ENCODE assay signal across 8 mouse cellular contexts in genomic region chr11:5065056-5065821, GRCm38 (mm10). TPM values are rescaled to one million over a fixed set of nuclear protein-coding genes. Genes with fewer than 3 reads are reported as not detected.
DNase-seq lines count a peak whose midpoint lies in the region; ATAC-seq lines count a peak whose summit lies in the region.

Gene Gas2l1 (minus strand): TSS chr11:5065327.

- peak; percentile 85 for ATAC-seq in intestine, embryonic 16.5 days
- peak; percentile 69 for ATAC-seq in limb, embryonic 12.5 days (ENCODE audit: insufficient number of reproducible peaks, insufficient read depth, low FRiP score, low TSS enrichment, low read depth)
- ATAC-seq in midbrain, embryonic 14.5 days (ENCODE audit: low FRiP score, low TSS enrichment), result peak; percentile 86

- H3K27me3 ChIP-seq in intestine, embryonic 16.5 days (replicated peaks; ENCODE audit: control insufficient read depth, insufficient read depth, low read length), result peaks cover 13% of the 10 kb centered on the region; the same call in 1 of the 2 replicates
- H3K27me3 ChIP-seq in limb, embryonic 12.5 days, result peaks cover 46% of the 10 kb centered on the region
- peaks cover 45% of the 10 kb centered on the region for H3K27me3 ChIP-seq in midbrain, embryonic 14.5 days (ENCODE audit: control insufficient read depth, insufficient read depth, low read length)

- H3K9ac ChIP-seq in intestine, embryonic 16.5 days (ENCODE audit: low read depth, low read length), result peak within 1 kb of the TSS; percentile 85
- peak within 1 kb of the TSS; percentile 75 for H3K9ac ChIP-seq in limb, embryonic 12.5 days (replicated peaks)
- peak within 1 kb of the TSS; percentile 69 for H3K9ac ChIP-seq in midbrain, embryonic 14.5 days (replicated peaks; ENCODE audit: low read length)

- H3K4me1 ChIP-seq in intestine, embryonic 16.5 days (ENCODE audit: control insufficient read depth, insufficient read depth, low read length), result peaks cover 34% of the 10 kb centered on the region
- peaks cover 41% of the 10 kb centered on the region for H3K4me1 ChIP-seq in limb, embryonic 12.5 days (replicated peaks)
- peaks cover 36% of the 10 kb centered on the region for H3K4me1 ChIP-seq in midbrain, embryonic 14.5 days (ENCODE audit: control insufficient read depth, insufficient read depth, low read length)

- peaks cover 8% of the 10 kb centered on the region for H3K36me3 ChIP-seq in intestine, embryonic 16.5 days (ENCODE audit: control insufficient read depth, insufficient read depth, low read length)
- peaks cover 28% of the 10 kb centered on the region for H3K36me3 ChIP-seq in limb, embryonic 12.5 days
- peaks cover 28% of the 10 kb centered on the region for H3K36me3 ChIP-seq in midbrain, embryonic 14.5 days (ENCODE audit: control insufficient read depth, insufficient read depth, low read length)

- peak within 1 kb of the TSS; percentile 72 for H3K27ac ChIP-seq in intestine, embryonic 16.5 days (ENCODE audit: low read length)
- peak within 1 kb of the TSS; percentile 62 for H3K27ac ChIP-seq in limb, embryonic 12.5 days
- no peak within 1 kb of the TSS for H3K27ac ChIP-seq in midbrain, embryonic 14.5 days (replicated peaks; ENCODE audit: low read depth, low read length)

- DNase-seq in 3134 (ENCODE audit: extremely low read depth, insufficient read length, low spot score), result peak; percentile 93
- peak; percentile 95 for DNase-seq in adrenal gland, postnatal 10 days
- peak; percentile 91 for DNase-seq in embryo, embryonic 9.5 days (ENCODE audit: extremely low spot score)
- DNase-seq in gastrocnemius, postnatal 4 days (ENCODE audit: low spot score in 2 of 2), result peak; percentile 82 to 91
- peak; percentile 94 for DNase-seq in midbrain, embryonic 14.5 days
- peak; percentile 72 to 86 for DNase-seq in spleen, postnatal 10 days (ENCODE audit: low spot score in 2 of 2)

- peak within 1 kb of the TSS; percentile 81 for H3K4me2 ChIP-seq in intestine, embryonic 16.5 days (ENCODE audit: low read depth, low read length)
- H3K4me2 ChIP-seq in limb, embryonic 12.5 days, result peak within 1 kb of the TSS; percentile 94
- H3K4me2 ChIP-seq in midbrain, embryonic 14.5 days (ENCODE audit: low read length), result peak within 1 kb of the TSS; percentile 72

- WGBS in intestine, embryonic 16.5 days, result 0% methylated on average over 44 of the region's 50 CpGs
- WGBS in limb, embryonic 12.5 days, result 0% methylated on average over 50 of the region's 50 CpGs
- WGBS in midbrain, embryonic 14.5 days, result under 1% methylated on average over 50 of the region's 50 CpGs

- H3K4me3 ChIP-seq in intestine, embryonic 16.5 days (ENCODE audit: low read length), result peak within 1 kb of the TSS; percentile 67
- H3K4me3 ChIP-seq in limb, embryonic 12.5 days (replicated peaks), result peak within 1 kb of the TSS; percentile 74
- H3K4me3 ChIP-seq in midbrain, embryonic 14.5 days (replicated peaks; ENCODE audit: low read depth, low read length), result peak within 1 kb of the TSS; percentile 72

- no peaks in the 10 kb centered on the region for H3K9me3 ChIP-seq in intestine, embryonic 16.5 days (ENCODE audit: control insufficient read depth, low read length)
- no peaks in the 10 kb centered on the region for H3K9me3 ChIP-seq in limb, embryonic 12.5 days
- H3K9me3 ChIP-seq in midbrain, embryonic 14.5 days (ENCODE audit: control insufficient read depth, low read length), result no peaks in the 10 kb centered on the region

RNA-seq across cellular contexts. Expression of gene Gas2l1, which starts in this region (rescaled TPM):
- 10 to 100 TPM; 28.0 to 32.8 TPM for total RNA-seq in adrenal gland, postnatal 10 days (2021)
- total RNA-seq in gastrocnemius, postnatal 4 days (2021), result 10 to 100 TPM; 25.1 to 28.5 TPM
- polyA plus RNA-seq in intestine, embryonic 16.5 days (2015; fragmentation: Nextera tagmentation; extraction: Ambion mirVana), result 17.5 and 21.0 TPM in 2 replicates
- polyA plus RNA-seq in limb, embryonic 12.5 days (2016; fragmentation: Nextera tagmentation; extraction: Ambion mirVana), result 40.5 and 44.9 TPM in 2 replicates
- polyA plus RNA-seq in midbrain, embryonic 14.5 days (2014; fragmentation: Nextera tagmentation; extraction: Ambion mirVana), result 19.7 and 22.1 TPM in 2 replicates
